Mouse (Mus musculus) cerebellum, adult 18-20 months (tissue): ENCODE data around the gene Gm8094.
"Not testable (repeated sequence)": the region's sequence is repeated elsewhere in the genome, so short reads cannot be mapped to it uniquely, and the experiment has no call there.

Experiments
- DNase-seq, 2 experiments: peaks; one replicate each; pipeline ENCODE4 v3.0.0; 2021

Gm8094 gene

GRCm38 (mm10) chr14:43076543-43076942, at the start of gene Gm8094:
TSS of gene Gm8094 (minus strand) at chr14:43076643.
- not testable (repeated sequence) for DNase-seq

- not testable (repeated sequence) for DNase-seq
These were observed 43.2 kb upstream of the Gm8094 start for GRCm38 (mm10) chr14:43119673-43120072.

- DNase-seq: not testable (repeated sequence)
These were observed 23.9 kb upstream of the Gm8094 start, which contains the start of gene Gm8104 for GRCm38 (mm10) chr14:43100301-43100700. TSS of gene Gm8104 (plus strand) at chr14:43100601.

DNA sequence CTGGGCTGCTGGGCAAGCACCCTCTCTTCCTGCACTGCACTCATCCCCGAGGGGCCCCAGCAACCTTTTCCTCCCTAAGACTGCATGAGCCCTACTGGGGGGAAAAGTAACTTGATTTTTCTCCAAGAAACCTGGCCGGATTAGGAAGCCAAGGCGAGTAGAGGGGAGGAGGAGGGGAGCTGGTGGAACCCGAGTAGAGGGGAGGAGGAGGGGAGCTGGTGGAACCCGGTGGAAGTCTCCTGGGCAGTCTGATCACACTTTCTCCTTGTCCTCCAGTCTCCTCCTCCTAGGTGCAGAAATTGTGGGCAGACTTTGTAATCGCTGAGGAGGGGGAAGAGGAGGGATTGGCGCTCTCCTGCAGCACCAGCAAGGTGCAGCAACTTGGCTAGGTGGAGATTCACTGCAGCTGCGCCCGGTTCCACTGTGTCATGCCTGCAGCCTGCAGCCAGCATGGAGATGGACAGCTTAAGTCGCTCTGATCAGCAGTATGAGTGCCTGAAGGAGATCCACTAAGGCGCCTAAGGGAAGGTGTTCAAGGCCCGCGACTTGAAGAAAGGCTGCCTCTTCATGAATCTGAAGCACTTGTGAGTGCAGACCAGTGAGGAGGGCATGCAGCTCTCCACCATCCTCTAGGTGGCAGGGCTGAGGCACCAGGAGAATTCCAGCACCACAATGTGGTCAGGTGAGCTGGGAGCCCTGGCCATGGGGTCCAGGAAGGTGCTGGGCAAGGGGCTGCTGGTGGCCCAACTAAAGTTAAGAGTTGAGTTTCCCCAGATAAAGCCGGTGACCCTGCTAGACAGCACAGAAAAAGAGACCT, 12.9 kb upstream of the Gm8094 start:
- not testable (repeated sequence) for DNase-seq

DNA sequence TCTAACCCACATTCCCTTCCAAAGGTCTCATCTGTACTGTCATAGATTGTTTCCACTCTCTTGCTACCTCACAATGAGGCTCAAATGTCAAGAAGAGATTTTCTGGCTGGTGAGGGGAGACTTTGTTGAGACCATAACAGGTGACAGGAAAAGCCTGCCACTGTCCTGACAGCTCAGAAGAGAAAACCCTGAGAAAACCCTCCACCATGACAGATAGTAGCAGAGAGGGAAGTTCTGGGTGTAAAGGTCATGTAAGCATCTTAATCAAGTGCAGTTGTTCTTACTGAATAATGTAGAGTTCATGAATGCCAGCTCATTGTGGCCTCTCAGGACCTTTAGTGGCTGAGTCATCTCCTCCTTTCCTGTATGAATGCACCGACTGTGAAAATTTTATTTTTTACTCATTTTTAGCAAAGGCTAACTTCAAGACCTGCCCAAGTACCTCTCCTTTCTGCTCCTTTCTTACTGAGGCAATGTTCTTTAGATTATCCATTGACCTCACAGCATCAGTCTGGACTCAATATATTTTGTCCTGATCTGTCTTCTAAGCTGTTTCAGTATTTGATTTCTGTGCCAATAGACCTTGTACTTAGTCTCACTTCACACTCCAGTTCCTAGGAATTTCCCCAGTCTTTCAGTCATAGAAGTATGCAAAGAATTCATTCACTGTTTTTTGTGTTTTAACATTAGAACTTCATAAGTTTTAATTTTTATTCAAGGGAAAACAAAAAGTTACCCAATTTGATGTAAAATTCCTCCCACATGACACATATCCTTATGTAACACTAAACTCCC, 8.7 kb upstream of the Gm8094 start:
- DNase-seq: not testable (repeated sequence)

DNA sequence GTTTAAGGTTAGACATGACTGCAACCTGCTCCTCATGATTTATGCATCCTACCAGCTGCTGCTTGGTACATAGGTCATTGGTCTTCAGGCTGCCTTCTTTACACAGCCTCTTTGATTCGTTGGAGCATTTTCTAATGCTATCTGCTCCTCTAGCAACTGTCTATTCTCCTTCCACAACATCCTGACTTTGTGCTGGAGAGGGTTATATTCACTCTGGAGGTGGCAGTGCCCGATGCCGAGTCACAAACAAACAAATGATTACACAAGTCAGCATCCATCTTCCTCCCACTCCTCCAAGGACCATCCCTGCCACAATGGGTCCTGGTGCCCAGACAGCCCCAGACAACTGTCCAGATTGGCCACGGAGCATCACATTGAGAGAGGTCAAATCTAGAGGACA, 16.3 kb downstream of the Gm8094 start:
- DNase-seq: not testable (repeated sequence)

DNA sequence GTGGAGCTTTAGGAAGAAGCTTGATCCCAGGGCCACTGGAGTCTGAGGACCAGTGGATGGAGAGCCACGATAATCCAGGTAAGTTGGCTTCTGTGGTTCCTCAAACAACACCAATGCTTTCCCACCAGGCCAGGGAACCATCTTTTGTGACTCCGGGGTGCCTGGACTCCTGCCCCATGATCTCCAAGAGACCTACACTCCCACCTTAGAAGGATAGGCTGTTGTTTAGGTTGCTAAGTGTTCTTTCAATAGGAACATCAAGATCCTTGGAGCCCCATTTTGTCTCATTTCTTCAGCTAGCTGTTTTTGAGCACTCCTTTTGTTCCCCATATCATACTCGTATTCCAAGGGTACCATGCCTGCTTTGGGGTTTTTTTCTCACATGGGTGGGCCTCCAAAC, 18.4 kb downstream of the Gm8094 start:
- DNase-seq: not testable (repeated sequence)
